Mouse (Mus musculus) embryonic fibroblast, embryonic 13.5 days (primary cell): Measurements from ENCODE around the gene Pard3b.

Experiments
- CTCF ChIP-seq: IDR thresholded peaks from 2 replicates; pipeline ENCODE4 v1.5.1; 2011; ENCODE audit warnings: mild to moderate bottlenecking, control low read depth, low read length, moderate library complexity, borderline replicate concordance; ENCODE audit not compliant: insufficient read depth
- POLR2A ChIP-seq: IDR thresholded peaks from 2 replicates; pipeline ENCODE4 v1.6.1; 2011; ENCODE audit warnings: low read depth, mild to moderate bottlenecking, control low read depth, low read length, moderate library complexity

DNA sequence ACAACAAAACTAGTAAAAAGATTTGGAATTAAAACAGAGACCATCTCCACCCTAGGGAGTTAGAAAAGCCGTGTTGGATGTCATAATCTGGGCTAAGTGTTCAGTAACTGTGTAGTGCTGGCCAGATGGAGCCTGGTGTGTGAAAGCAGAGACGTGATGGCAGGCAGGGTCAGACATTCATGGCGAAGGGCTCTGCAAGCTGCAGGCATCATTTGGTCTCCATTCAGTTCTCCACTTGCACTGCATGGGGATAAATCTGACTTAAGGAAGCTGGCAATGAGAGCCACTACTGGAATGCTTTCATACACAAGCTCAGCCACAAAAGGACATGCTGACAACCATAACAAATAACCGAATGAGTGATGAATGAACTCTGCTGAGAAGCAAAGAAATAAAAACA lies 265.4 kb downstream of the Pard3b start:
- no peak for TF ChIP-seq CTCF
- TF ChIP-seq POLR2A = no peak
